ENCODE assay signal across 8 mouse cellular contexts in the genomic region with DNA sequence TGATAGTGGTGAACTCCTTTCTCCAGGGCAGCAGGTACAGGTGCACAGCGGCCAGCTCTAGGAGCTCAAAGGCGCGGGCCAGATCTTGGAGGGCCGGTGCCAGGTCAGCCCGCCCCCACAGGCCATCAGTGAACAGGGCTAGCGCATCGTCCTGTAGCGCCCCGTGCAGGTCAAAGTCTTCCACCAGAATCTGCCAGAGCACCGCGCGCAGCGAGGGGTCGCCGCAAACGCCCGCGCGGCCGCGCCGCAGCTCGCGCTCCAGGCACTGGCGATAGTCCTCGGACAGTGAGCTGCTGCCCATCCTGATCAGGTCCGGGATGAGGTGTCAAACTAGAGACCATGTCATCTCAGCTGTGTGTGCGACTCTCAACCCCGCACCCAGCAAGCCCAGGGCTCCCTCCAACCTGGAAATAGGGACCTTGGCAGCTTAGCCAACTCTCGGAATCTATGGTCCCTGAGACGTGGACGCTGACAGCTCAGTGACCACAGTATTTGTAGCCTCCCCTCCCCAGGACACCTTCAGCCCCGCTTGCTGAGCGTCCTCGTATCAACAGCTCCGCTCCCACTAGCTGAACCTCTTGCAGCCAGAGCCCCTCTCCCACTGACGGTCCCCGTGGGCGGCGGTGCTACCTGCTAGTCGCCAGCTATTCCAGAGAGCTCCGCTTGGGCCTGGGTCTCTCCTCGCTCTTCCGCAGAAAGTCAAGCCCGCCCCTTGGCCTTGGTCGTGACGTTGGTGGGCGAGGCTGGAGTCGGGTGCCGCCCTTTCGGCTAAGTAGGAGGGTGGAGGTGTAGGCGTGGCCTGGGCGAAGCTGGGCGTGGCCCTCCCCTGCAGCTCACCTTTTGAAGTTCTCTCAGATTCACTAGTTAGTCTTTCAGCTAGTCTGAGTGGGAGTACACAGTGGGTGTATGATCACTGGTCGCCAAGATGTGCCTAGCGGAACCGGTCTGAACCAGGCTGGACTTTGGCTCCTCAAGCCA. TPM values are rescaled to one million over a fixed set of nuclear protein-coding genes. Genes with fewer than 3 reads are reported as not detected.
DNase-seq lines count a peak whose midpoint lies in the region; ATAC-seq lines count a peak whose summit lies in the region.

A gene (minus strand): TSS at position 714 of the 978 bp plus-strand sequence.

- H3K27me3 ChIP-seq in hindbrain, embryonic 15.5 days, result peaks cover 10% of the 10 kb centered on the region

- H3K4me2 ChIP-seq in hindbrain, embryonic 15.5 days, result peak within 1 kb of the TSS; percentile 73

- peak; percentile 93 for ATAC-seq in common myeloid progenitor, adult 5-6 weeks (replicated peaks; ENCODE audit: low read depth, poor library complexity, severe bottlenecking)
- peak; percentile 82 for ATAC-seq in hindbrain, embryonic 15.5 days (ENCODE audit: low FRiP score, low read depth)

- peak; percentile 98 for DNase-seq in ZHBTc4 (ENCODE audit: low read depth, low spot score)
- DNase-seq in gastrocnemius, adult 18-20 months (ENCODE audit: low spot score), result peak; percentile 85
- DNase-seq in left cerebral cortex, adult 18-20 months (ENCODE audit: low spot score in 2 of 2), result peak; percentile 84 to 90
- peak; percentile 90 to 91 for DNase-seq in lung, postnatal 4 days
- peak; percentile 61 for DNase-seq in retina, postnatal 7 days (ENCODE audit: low read depth, low spot score)
- peak; percentile 78 to 89 for DNase-seq in urinary bladder, adult 18-20 months (ENCODE audit: low spot score in 2 of 2)

- H3K27ac ChIP-seq in hindbrain, embryonic 15.5 days (replicated peaks), result no peak within 1 kb of the TSS

- H3K4me3 ChIP-seq in hindbrain, embryonic 15.5 days, result peak within 1 kb of the TSS; percentile 55

- no peaks in the 10 kb centered on the region for H3K9me3 ChIP-seq in hindbrain, embryonic 15.5 days

- H3K9ac ChIP-seq in hindbrain, embryonic 15.5 days, result peak within 1 kb of the TSS; percentile 55

- 2% methylated on average over 57 of the region's 57 CpGs for WGBS in hindbrain, embryonic 15.5 days

- H3K4me1 ChIP-seq in hindbrain, embryonic 15.5 days (replicated peaks), result peaks cover 30% of the 10 kb centered on the region

- H3K36me3 ChIP-seq in hindbrain, embryonic 15.5 days, result no peaks in the 10 kb centered on the region

RNA-seq across cellular contexts. Expression of the gene that starts here (rescaled TPM):
- 1.8 and 3.8 TPM in 2 replicates for total RNA-seq in common myeloid progenitor, adult 5-6 weeks (2017)
- 1 to 10 TPM; 1.1 to 1.7 TPM for total RNA-seq in gastrocnemius, adult 18-20 months (2021)
- polyA plus RNA-seq in hindbrain, embryonic 15.5 days (2015; fragmentation: Nextera tagmentation; extraction: Ambion mirVana), result 10.1 and 11.4 TPM in 2 replicates
- 10 to 100 TPM; 79.4 to 82.0 TPM for total RNA-seq in left cerebral cortex, adult 18-20 months (2021)

Comparison
In these comparisons a context has a peak if more than half of its experiments do, and no peak if none do; other contexts are left out.
1. RNA of the gene that starts here (total RNA-seq): 79.4 to 82.0 TPM in left cerebral cortex, adult 18-20 months; 1.8 to 3.8 TPM in common myeloid progenitor, adult 5-6 weeks and 1.1 to 1.7 TPM in gastrocnemius, adult 18-20 months; every median in the first group is over 10 times any median in the second.
2. Peak in every context shown above with its lines, with median percentiles within 50 percentile points of each other: DNase-seq.